13 mouse cellular contexts compared by ENCODE assay signal in genomic region chr8:71288441-71288949, GRCm38 (mm10). TPM values are rescaled to one million over a fixed set of nuclear protein-coding genes. Genes with fewer than 3 reads are reported as not detected.
A peak's percentile ranks its signal among the peaks of the same experiment; 100 is the strongest.
DNase-seq lines count a peak whose midpoint lies in the region; ATAC-seq and TF ChIP-seq lines count a peak whose summit lies in the region.
"Had no signal": no experiment of that assay in that cellular context is flagged by ENCODE, and none has a peak within 500 bp of the region (broad histone marks: within the 10 kb centered on the region; RNA-seq: fewer than 3 reads in every experiment).

No protein-coding gene starts in this region.

- H3K4me3 ChIP-seq in intestine, postnatal 0 days (ENCODE audit: low read depth, low read length), result no peak overlapping the region
- H3K4me3 ChIP-seq in intestine, embryonic 16.5 days (ENCODE audit: low read length), result no peak overlapping the region
- H3K4me3 ChIP-seq in midbrain, postnatal 0 days (ENCODE audit: low read depth, low read length), result no peak overlapping the region
- H3K4me3 ChIP-seq in midbrain, embryonic 11.5 days (ENCODE audit: low read depth, low read length), result no peak overlapping the region
- no peak overlapping the region for H3K4me3 ChIP-seq in small intestine, adult 2 months (ENCODE audit: low read depth, low read length)
- H3K4me3 ChIP-seq: forebrain, embryonic 10.5 days; liver, embryonic 13.5 days had no signal

- no peak overlapping the region for H3K4me2 ChIP-seq in intestine, postnatal 0 days (replicated peaks; ENCODE audit: low read depth)
- no peak overlapping the region for H3K4me2 ChIP-seq in intestine, embryonic 16.5 days (ENCODE audit: low read depth, low read length)
- no peak overlapping the region for H3K4me2 ChIP-seq in midbrain, postnatal 0 days (ENCODE audit: low read depth, low read length, poor library complexity, severe bottlenecking)
- H3K4me2 ChIP-seq in midbrain, embryonic 11.5 days, result no peak overlapping the region
- H3K4me2 ChIP-seq: liver, embryonic 13.5 days had no signal

- TF ChIP-seq CTCF in intestine, postnatal 0 days (IDR thresholded peaks at IDR 0.05; ENCODE audit: low read depth), result peak; percentile 62
- peak; percentile 29; the same call in 1 of the 2 replicates for TF ChIP-seq CTCF in midbrain, postnatal 0 days (IDR thresholded peaks at IDR 0.05)
- no peak for TF ChIP-seq CTCF in small intestine, adult 2 months (IDR thresholded peaks at IDR 0.05; ENCODE audit: extremely low read depth, insufficient read length, insufficient replicate concordance, low read depth, low read length)

- no peak for DNase-seq in midbrain, postnatal 0 days (ENCODE audit: low spot score)
- DNase-seq in midbrain, embryonic 11.5 days (ENCODE audit: low spot score, missing footprints), result no peak
- DNase-seq in R1 (ENCODE audit: low read depth, low spot score), result peak; percentile 62
- DNase-seq in cerebellum, postnatal 36 days, result no peak
- DNase-seq: kidney, postnatal 36 days; liver, embryonic 13.5 days had no signal

- H3K27ac ChIP-seq in intestine, postnatal 0 days (ENCODE audit: low read depth, low read length), result no peak overlapping the region
- H3K27ac ChIP-seq in intestine, embryonic 16.5 days (ENCODE audit: low read length), result no peak overlapping the region
- no peak overlapping the region for H3K27ac ChIP-seq in midbrain, postnatal 0 days (ENCODE audit: low read depth, low read length)
- H3K27ac ChIP-seq in midbrain, embryonic 11.5 days (ENCODE audit: low read depth, low read length), result no peak overlapping the region
- H3K27ac ChIP-seq in small intestine, adult 2 months (ENCODE audit: insufficient read depth, low read depth, low read length), result 0 out of 2 replicates have a peak overlapping the region, but pooled peaks have one; percentile 3
- H3K27ac ChIP-seq: forebrain, embryonic 10.5 days; liver, embryonic 13.5 days had no signal

- H3K9me3 ChIP-seq in intestine, postnatal 0 days (ENCODE audit: control insufficient read depth), result no peaks in the 10 kb centered on the region
- no peaks in the 10 kb centered on the region for H3K9me3 ChIP-seq in intestine, embryonic 16.5 days (ENCODE audit: control insufficient read depth, low read length)
- H3K9me3 ChIP-seq in midbrain, postnatal 0 days (ENCODE audit: low read length), result no peaks in the 10 kb centered on the region
- no peaks in the 10 kb centered on the region for H3K9me3 ChIP-seq in midbrain, embryonic 11.5 days (ENCODE audit: control insufficient read depth, low read length)
- H3K9me3 ChIP-seq: forebrain, embryonic 10.5 days; G1E; liver, embryonic 13.5 days had no signal

- no peaks in the 10 kb centered on the region for H3K27me3 ChIP-seq in intestine, postnatal 0 days (replicated peaks; ENCODE audit: control insufficient read depth, insufficient read depth, low read length)
- no peaks in the 10 kb centered on the region for H3K27me3 ChIP-seq in intestine, embryonic 16.5 days (replicated peaks; ENCODE audit: control insufficient read depth, insufficient read depth, low read length)
- H3K27me3 ChIP-seq in midbrain, postnatal 0 days (ENCODE audit: insufficient read depth, low read length), result no peaks in the 10 kb centered on the region
- H3K27me3 ChIP-seq in midbrain, embryonic 11.5 days (ENCODE audit: control insufficient read depth, insufficient read depth, low read length), result no peaks in the 10 kb centered on the region
- H3K27me3 ChIP-seq in small intestine, adult 2 months (ENCODE audit: control insufficient read depth, insufficient read depth, low read length), result no peaks in the 10 kb centered on the region
- H3K27me3 ChIP-seq: liver, embryonic 13.5 days had no signal

- H3K4me1 ChIP-seq in intestine, postnatal 0 days (replicated peaks; ENCODE audit: control insufficient read depth, insufficient read depth, low read length), result no peaks in the 10 kb centered on the region
- H3K4me1 ChIP-seq in intestine, embryonic 16.5 days (ENCODE audit: control insufficient read depth, insufficient read depth, low read length), result no peaks in the 10 kb centered on the region
- H3K4me1 ChIP-seq in midbrain, postnatal 0 days (ENCODE audit: insufficient read depth, low read length), result no peaks in the 10 kb centered on the region
- no peaks in the 10 kb centered on the region for H3K4me1 ChIP-seq in midbrain, embryonic 11.5 days (ENCODE audit: control insufficient read depth, insufficient read depth, low read length)
- peaks cover 6% of the 10 kb centered on the region; the same call in 1 of the 2 replicates for H3K4me1 ChIP-seq in small intestine, adult 2 months (ENCODE audit: control insufficient read depth, insufficient read depth, insufficient read length, low read length)
- H3K4me1 ChIP-seq: forebrain, embryonic 10.5 days had no signal

- no peak for TF ChIP-seq POLR2A in small intestine, adult 2 months (IDR thresholded peaks at IDR 0.05; ENCODE audit: low read depth, low read length)

- peak; percentile 68 for ATAC-seq in intestine, postnatal 0 days
- no peak for ATAC-seq in intestine, embryonic 16.5 days
- ATAC-seq in midbrain, postnatal 0 days (ENCODE audit: low FRiP score), result no peak
- ATAC-seq in midbrain, embryonic 11.5 days (ENCODE audit: low FRiP score), result no peak
- ATAC-seq in erythroid progenitor cell, adult 5-6 weeks (replicated peaks; ENCODE audit: low FRiP score, poor library complexity, severe bottlenecking), result no peak
- ATAC-seq: inflammation-experienced regulatory T-cells, adult 6 months had no signal

- WGBS in intestine, postnatal 0 days, result 25% methylated on average over 3 of the region's 3 CpGs
- WGBS in intestine, embryonic 16.5 days, result 51% methylated on average over 3 of the region's 3 CpGs
- 66% methylated on average over 3 of the region's 3 CpGs for WGBS in midbrain, postnatal 0 days
- WGBS in midbrain, embryonic 11.5 days, result 69% methylated on average over 3 of the region's 3 CpGs
- WGBS in small intestine, adult 2 months, result 36% methylated on average over 3 of the region's 3 CpGs

- H3K36me3 ChIP-seq in intestine, postnatal 0 days (ENCODE audit: control insufficient read depth, insufficient read depth), result peaks cover 20% of the 10 kb centered on the region
- peaks cover 13% of the 10 kb centered on the region for H3K36me3 ChIP-seq in intestine, embryonic 16.5 days (ENCODE audit: control insufficient read depth, insufficient read depth, low read length)
- peaks cover 12% of the 10 kb centered on the region for H3K36me3 ChIP-seq in midbrain, postnatal 0 days (ENCODE audit: insufficient read depth, low read length)
- H3K36me3 ChIP-seq in midbrain, embryonic 11.5 days (ENCODE audit: control insufficient read depth, insufficient read depth, low read length), result peaks cover 7% of the 10 kb centered on the region
- peaks cover 13% of the 10 kb centered on the region for H3K36me3 ChIP-seq in small intestine, adult 2 months (ENCODE audit: control insufficient read depth, insufficient read depth, low read length)

- H3K9ac ChIP-seq in intestine, postnatal 0 days (ENCODE audit: low read depth, low read length), result no peak overlapping the region
- H3K9ac ChIP-seq in intestine, embryonic 16.5 days (ENCODE audit: low read depth, low read length), result no peak overlapping the region
- no peak overlapping the region for H3K9ac ChIP-seq in midbrain, postnatal 0 days (replicated peaks; ENCODE audit: low read length, poor library complexity, severe bottlenecking)
- H3K9ac ChIP-seq in midbrain, embryonic 11.5 days (ENCODE audit: low read length), result no peak overlapping the region
- H3K9ac ChIP-seq: liver, embryonic 13.5 days had no signal

RNA-seq across cellular contexts. Expression of gene Haus8, which starts 15.8 kb away (rescaled TPM):
- polyA plus RNA-seq in intestine, postnatal 0 days (2015; fragmentation: Nextera tagmentation; extraction: Ambion mirVana), result 12.9 and 13.1 TPM in 2 replicates
- 43.6 and 48.4 TPM in 2 replicates for polyA plus RNA-seq in intestine, embryonic 16.5 days (2015; fragmentation: Nextera tagmentation; extraction: Ambion mirVana)
- total RNA-seq in midbrain, postnatal 0 days (2014; rRNA removed), result 26.2 and 27.8 TPM in 2 replicates
- 46.2 and 49.6 TPM in 2 replicates for polyA plus RNA-seq in midbrain, postnatal 0 days (2015; fragmentation: Nextera tagmentation; extraction: Ambion mirVana)
- polyA plus RNA-seq in midbrain, embryonic 11.5 days (2014; fragmentation: Nextera tagmentation; extraction: Ambion mirVana), result 54.9 and 58.0 TPM in 2 replicates
- 2.8 and 4.8 TPM in 2 replicates for polyA plus RNA-seq in small intestine, adult 2 months (2012; rRNA removed)
- total RNA-seq in erythroid progenitor cell, adult 5-6 weeks (2015; ENCODE audit: low replicate concordance), result 36.4 and 49.9 TPM in 2 replicates
- total RNA-seq in erythroid progenitor cell, adult 5-6 weeks (2017; ENCODE audit: low replicate concordance), result 69.7 and 109 TPM in 2 replicates

RNA-seq across cellular contexts. Expression of gene Myo9b, which starts 16.0 kb away (rescaled TPM):
- polyA plus RNA-seq in intestine, postnatal 0 days (2015; fragmentation: Nextera tagmentation; extraction: Ambion mirVana), result 6.5 and 7.2 TPM in 2 replicates
- polyA plus RNA-seq in intestine, embryonic 16.5 days (2015; fragmentation: Nextera tagmentation; extraction: Ambion mirVana), result 11.6 and 12.4 TPM in 2 replicates
- 32.3 and 58.1 TPM in 2 replicates for total RNA-seq in midbrain, postnatal 0 days (2014; rRNA removed)
- 6.9 and 7.6 TPM in 2 replicates for polyA plus RNA-seq in midbrain, postnatal 0 days (2015; fragmentation: Nextera tagmentation; extraction: Ambion mirVana)
- polyA plus RNA-seq in midbrain, embryonic 11.5 days (2014; fragmentation: Nextera tagmentation; extraction: Ambion mirVana), result 14.1 and 14.9 TPM in 2 replicates
- polyA plus RNA-seq in small intestine, adult 2 months (2012; rRNA removed), result 19.9 and 28.1 TPM in 2 replicates
- total RNA-seq in erythroid progenitor cell, adult 5-6 weeks (2015; ENCODE audit: low replicate concordance), result 26.3 and 29.3 TPM in 2 replicates
- total RNA-seq in erythroid progenitor cell, adult 5-6 weeks (2017; ENCODE audit: low replicate concordance), result 23.4 and 32.3 TPM in 2 replicates
